Mouse (Mus musculus) testis, postnatal 10 days (tissue): Measurements from ENCODE around the gene Prss33.
A peak's percentile ranks its signal among the peaks of the same experiment; 100 is the strongest.

Source experiments
- DNase-seq: peaks from one replicate; pipeline ENCODE4 v3.0.0; 2021; ENCODE audit warnings: low spot score

The Prss33 gene

GRCm38 (mm10) chr17:23825591-23825990, 10.3 kb downstream of the Prss33 start:
- DNase-seq: no peak

- no peak for DNase-seq
These were observed 12.2 kb downstream of the Prss33 start for GRCm38 (mm10) chr17:23823614-23824013.

- DNase-seq: peak; percentile 56
These were observed 12.8 kb downstream of the Prss33 start for GRCm38 (mm10) chr17:23823018-23823417.

- peak; percentile 66 for DNase-seq
These were observed 13.8 kb downstream of the Prss33 start for GRCm38 (mm10) chr17:23822094-23822493.

- no peak for DNase-seq
These were observed 15.1 kb downstream of the Prss33 start for GRCm38 (mm10) chr17:23820731-23821130.

- DNase-seq: peak; percentile 49
These were observed 16.6 kb downstream of the Prss33 start for GRCm38 (mm10) chr17:23819235-23819634.

GRCm38 (mm10) chr17:23818579-23818978, 17.3 kb downstream of the Prss33 start:
- DNase-seq: no peak

- no peak for DNase-seq
These were observed 20.2 kb downstream of the Prss33 start for GRCm38 (mm10) chr17:23815641-23816040.

- DNase-seq: no peak
These were observed 27.9 kb downstream of the Prss33 start for GRCm38 (mm10) chr17:23807918-23808317.

GRCm38 (mm10) chr17:23806867-23807266, 29.0 kb downstream of the Prss33 start:
- DNase-seq: peak; percentile 66

- DNase-seq: no peak
These were observed 31.3 kb downstream of the Prss33 start for GRCm38 (mm10) chr17:23804426-23805085.

GRCm38 (mm10) chr17:23803366-23804041, 32.4 kb downstream of the Prss33 start:
- DNase-seq: peak; percentile 96

- DNase-seq: peak; percentile 97
These were observed 33.0 kb downstream of the Prss33 start for GRCm38 (mm10) chr17:23802746-23803365.

GRCm38 (mm10) chr17:23801627-23802026, 34.2 kb downstream of the Prss33 start:
- no peak for DNase-seq

- DNase-seq: no peak
These were observed 38.5 kb downstream of the Prss33 start for GRCm38 (mm10) chr17:23797316-23797715.

GRCm38 (mm10) chr17:23795323-23795722, 40.5 kb downstream of the Prss33 start:
- DNase-seq: no peak

- DNase-seq: no peak
These were observed 44.8 kb downstream of the Prss33 start for GRCm38 (mm10) chr17:23791079-23791357.

- peak; percentile 78 for DNase-seq
These were observed 45.4 kb downstream of the Prss33 start, which contains the start of gene Srrm2 for GRCm38 (mm10) chr17:23790269-23791078. Gene Srrm2 (plus strand): TSS chr17:23790532.

- no peak for DNase-seq
These were observed 46.0 kb downstream of the Prss33 start for GRCm38 (mm10) chr17:23789749-23790268.

- no peak for DNase-seq
These were observed 46.9 kb downstream of the Prss33 start for GRCm38 (mm10) chr17:23788973-23789372.

- DNase-seq: no peak
These were observed 49.3 kb downstream of the Prss33 start for GRCm38 (mm10) chr17:23786510-23786931.
